Mouse (Mus musculus): ENCODE results near the gene Serinc5. TPM values are rescaled to one million over a fixed set of nuclear protein-coding genes. Genes with fewer than 3 reads are reported as not detected.

Gene Serinc5
- polyA plus RNA-seq (2012; rRNA removed) (25.9 and 31.2 TPM in 2 replicates), polyA plus RNA-seq (2014; fragmentation: Nextera tagmentation; extraction: Ambion mirVana) (10.9 and 13.8 TPM in 2 replicates)

DNA sequence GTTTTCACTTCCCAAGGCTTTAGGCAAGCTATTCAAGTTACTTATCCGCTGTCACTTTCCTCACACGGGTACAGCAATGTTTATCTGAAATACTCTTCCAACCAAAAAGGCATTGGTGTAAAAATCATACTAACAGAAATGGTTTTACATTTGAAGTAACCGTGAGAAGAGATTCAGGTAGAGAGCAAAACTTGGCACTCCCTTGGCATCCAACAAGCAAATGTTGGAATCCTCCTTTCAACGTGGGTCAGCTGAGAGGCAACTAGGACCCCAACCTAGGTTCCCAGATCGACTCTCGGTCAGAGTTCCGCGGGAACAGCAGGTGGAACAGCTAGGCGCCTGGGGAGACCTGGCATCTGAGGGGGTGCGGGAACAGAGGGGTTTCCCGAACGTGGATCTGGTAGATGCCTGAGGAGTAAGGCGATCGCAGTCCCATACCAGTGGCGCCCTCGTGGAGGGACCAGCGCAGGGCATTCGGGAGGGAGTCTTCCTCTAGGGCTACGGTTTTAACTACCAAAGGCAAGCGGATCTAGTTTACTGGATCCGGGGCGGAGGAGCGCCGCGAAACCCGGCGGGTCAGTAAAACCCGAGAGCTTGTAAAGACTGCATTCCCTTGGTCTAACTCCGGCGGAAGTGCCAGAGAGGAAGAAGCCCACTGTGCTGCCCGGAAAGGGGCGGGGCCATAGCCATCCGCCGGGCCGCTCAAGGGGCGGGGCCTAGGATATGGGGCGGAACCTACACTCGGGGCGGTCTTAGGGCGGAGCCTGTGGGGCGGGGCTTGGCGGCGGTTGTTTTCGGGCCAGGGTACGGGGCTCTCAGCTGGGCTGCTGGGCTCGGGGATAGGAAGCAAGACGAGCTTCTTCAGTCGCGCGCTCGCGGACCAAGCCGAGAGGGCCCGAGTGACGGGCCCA, at the start of gene Serinc5:
Gene Serinc5, plus strand, starts transcription at position 781 of the 911 bp plus-strand sequence.
- Histone ChIP-seq H3K27me3 (ENCODE audit: control insufficient read depth, insufficient read depth, low read length) (no peaks in the 10 kb centered on the region), H3K4me3 (replicated peaks; ENCODE audit: low read length) (peak within 1 kb of the TSS; percentile 81), H3K4me1 (ENCODE audit: control insufficient read depth, insufficient read depth, low read length) (peaks cover 4% of the 10 kb centered on the region), H3K27ac (replicated peaks; ENCODE audit: low read depth, low read length) (peak within 1 kb of the TSS; percentile 80), H3K36me3 (ENCODE audit: control insufficient read depth, insufficient read depth, low read length) (no peaks in the 10 kb centered on the region), H3K9me3 (ENCODE audit: control insufficient read depth, low read length) (no peaks in the 10 kb centered on the region), H3K4me2 (replicated peaks; ENCODE audit: low read depth, low read length, severe bottlenecking) (peak within 1 kb of the TSS; percentile 67), H3K9ac (ENCODE audit: low read depth, low read length, severe bottlenecking) (peak within 1 kb of the TSS; percentile 75)
- WGBS = 1% methylated on average over 55 of the region's 55 CpGs
- peak; percentile 95 for DNase-seq (ENCODE audit: low spot score)
- ATAC-seq (ENCODE audit: low FRiP score, low read depth) = peak; percentile 99
- 0 out of 2 replicates have a peak, but pooled peaks have one; percentile 25 for TF ChIP-seq POLR2A (IDR thresholded peaks at IDR 0.05; ENCODE audit: borderline replicate concordance, extremely low read depth, insufficient read depth, insufficient read length)

DNA sequence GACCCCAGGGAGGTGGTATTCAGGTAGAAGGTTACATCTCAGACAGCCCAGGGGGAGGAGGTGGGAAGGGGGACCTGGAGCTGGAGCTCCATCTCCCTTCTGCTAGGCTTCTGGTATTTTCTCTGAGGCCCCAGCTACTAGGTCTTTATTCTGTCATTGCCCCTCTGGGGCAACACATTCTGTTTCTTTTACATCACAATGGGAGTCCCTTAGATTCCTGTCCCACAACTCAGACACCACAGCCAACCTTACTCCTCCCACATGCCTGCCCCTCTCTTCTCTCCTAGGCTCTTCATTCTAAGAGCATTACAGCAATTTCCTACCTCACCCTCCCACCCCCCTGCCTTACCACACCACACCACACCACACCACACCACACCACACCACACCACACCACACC, 34.8 kb upstream of the Serinc5 start, which contains the start of gene Spz1:
Gene Spz1, minus strand, starts transcription at position 101 of the 400 bp plus-strand sequence.
- no peaks in the 10 kb centered on the region for H3K4me1 ChIP-seq (ENCODE audit: control insufficient read depth, insufficient read depth, low read length)
- no peak for TF ChIP-seq POLR2A (IDR thresholded peaks at IDR 0.05; ENCODE audit: borderline replicate concordance, extremely low read depth, insufficient read depth, insufficient read length)
- DNase-seq (ENCODE audit: low spot score) (no peak), ATAC-seq (ENCODE audit: low FRiP score, low read depth) (no peak)
- no peak within 1 kb of the TSS for H3K9ac ChIP-seq (ENCODE audit: low read depth, low read length, severe bottlenecking)
- H3K27ac ChIP-seq (replicated peaks; ENCODE audit: low read depth, low read length) = no peak within 1 kb of the TSS
- H3K4me2 ChIP-seq (replicated peaks; ENCODE audit: low read depth, low read length, severe bottlenecking) = no peak within 1 kb of the TSS
- no peaks in the 10 kb centered on the region for H3K36me3 ChIP-seq (ENCODE audit: control insufficient read depth, insufficient read depth, low read length)
- no peaks in the 10 kb centered on the region for H3K27me3 ChIP-seq (ENCODE audit: control insufficient read depth, insufficient read depth, low read length)
- no peak within 1 kb of the TSS for H3K4me3 ChIP-seq (replicated peaks; ENCODE audit: low read length)
- H3K9me3 ChIP-seq (ENCODE audit: control insufficient read depth, low read length) = no peaks in the 10 kb centered on the region

DNA sequence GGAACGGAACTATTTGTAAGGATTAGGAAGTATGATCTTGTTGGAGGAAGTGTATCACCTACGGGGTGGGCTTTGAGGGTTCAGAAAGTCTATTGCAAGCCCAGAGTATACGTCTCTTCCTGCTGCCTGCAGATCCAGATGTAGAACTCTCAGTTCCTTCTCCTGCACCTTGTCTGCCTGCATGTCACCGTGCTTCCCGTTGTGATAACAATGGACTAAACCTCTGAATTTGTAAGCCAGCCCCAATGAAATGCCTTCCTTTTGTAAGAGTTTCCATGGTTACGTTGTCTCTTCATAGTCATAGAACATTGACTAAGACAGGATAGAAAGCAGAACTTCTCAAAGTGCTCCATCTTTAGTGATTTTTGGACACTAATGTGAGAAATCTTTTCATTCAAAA, 34.2 kb upstream of the Serinc5 start:
- Histone ChIP-seq H3K36me3 (ENCODE audit: control insufficient read depth, insufficient read depth, low read length) (no peaks in the 10 kb centered on the region), H3K9ac (ENCODE audit: low read depth, low read length, severe bottlenecking) (no peak overlapping the region)
- 68% methylated on average over 6 of the region's 6 CpGs for WGBS

DNA sequence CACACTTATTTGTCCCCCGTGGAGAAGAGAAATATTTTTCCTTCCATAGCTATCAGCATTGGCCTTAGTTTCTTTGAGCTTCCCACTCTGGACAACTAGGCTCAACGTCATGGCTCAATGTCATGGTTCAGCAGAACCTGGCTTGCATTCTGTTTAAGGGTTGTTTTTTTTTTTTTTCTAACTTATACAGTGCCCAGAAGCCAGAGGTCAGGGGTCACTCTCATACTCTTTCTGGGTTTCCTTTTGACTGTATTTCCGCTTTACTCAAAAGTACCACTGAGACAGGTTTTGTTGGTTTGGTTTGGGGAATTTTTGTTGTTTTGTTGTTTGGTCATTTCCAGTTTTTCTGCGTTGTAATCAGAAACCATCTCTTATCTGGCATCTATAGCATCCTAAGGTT, 32.7 kb upstream of the Serinc5 start:
- H3K4me1 ChIP-seq (ENCODE audit: control insufficient read depth, insufficient read depth, low read length) = no peaks in the 10 kb centered on the region
- H3K4me3 ChIP-seq (replicated peaks; ENCODE audit: low read length) = no peak overlapping the region
- ATAC-seq (ENCODE audit: low FRiP score, low read depth) (no peak), DNase-seq (ENCODE audit: low spot score) (no peak)
- no peaks in the 10 kb centered on the region for H3K9me3 ChIP-seq (ENCODE audit: control insufficient read depth, low read length)
- WGBS = 73% methylated on average over 4 of the region's 4 CpGs
- TF ChIP-seq POLR2A (IDR thresholded peaks at IDR 0.05; ENCODE audit: borderline replicate concordance, extremely low read depth, insufficient read depth, insufficient read length) = no peak
- no peak overlapping the region for H3K4me2 ChIP-seq (replicated peaks; ENCODE audit: low read depth, low read length, severe bottlenecking)
- no peaks in the 10 kb centered on the region for H3K27me3 ChIP-seq (ENCODE audit: control insufficient read depth, insufficient read depth, low read length)
- H3K27ac ChIP-seq (replicated peaks; ENCODE audit: low read depth, low read length) = no peak overlapping the region
- H3K9ac ChIP-seq (ENCODE audit: low read depth, low read length, severe bottlenecking) = no peak overlapping the region
- H3K36me3 ChIP-seq (ENCODE audit: control insufficient read depth, insufficient read depth, low read length) = no peaks in the 10 kb centered on the region

More for the DNA sequence above, 34.2 kb upstream of the Serinc5 start:
- TF ChIP-seq POLR2A (IDR thresholded peaks at IDR 0.05; ENCODE audit: borderline replicate concordance, extremely low read depth, insufficient read depth, insufficient read length) = no peak
- Histone ChIP-seq H3K4me3 (replicated peaks; ENCODE audit: low read length) (no peak overlapping the region), H3K9me3 (ENCODE audit: control insufficient read depth, low read length) (no peaks in the 10 kb centered on the region), H3K4me1 (ENCODE audit: control insufficient read depth, insufficient read depth, low read length) (no peaks in the 10 kb centered on the region), H3K27ac (replicated peaks; ENCODE audit: low read depth, low read length) (no peak overlapping the region), H3K27me3 (ENCODE audit: control insufficient read depth, insufficient read depth, low read length) (no peaks in the 10 kb centered on the region), H3K4me2 (replicated peaks; ENCODE audit: low read depth, low read length, severe bottlenecking) (no peak overlapping the region)
- no peak for ATAC-seq (ENCODE audit: low FRiP score, low read depth)
- DNase-seq (ENCODE audit: low spot score) = no peak

DNA sequence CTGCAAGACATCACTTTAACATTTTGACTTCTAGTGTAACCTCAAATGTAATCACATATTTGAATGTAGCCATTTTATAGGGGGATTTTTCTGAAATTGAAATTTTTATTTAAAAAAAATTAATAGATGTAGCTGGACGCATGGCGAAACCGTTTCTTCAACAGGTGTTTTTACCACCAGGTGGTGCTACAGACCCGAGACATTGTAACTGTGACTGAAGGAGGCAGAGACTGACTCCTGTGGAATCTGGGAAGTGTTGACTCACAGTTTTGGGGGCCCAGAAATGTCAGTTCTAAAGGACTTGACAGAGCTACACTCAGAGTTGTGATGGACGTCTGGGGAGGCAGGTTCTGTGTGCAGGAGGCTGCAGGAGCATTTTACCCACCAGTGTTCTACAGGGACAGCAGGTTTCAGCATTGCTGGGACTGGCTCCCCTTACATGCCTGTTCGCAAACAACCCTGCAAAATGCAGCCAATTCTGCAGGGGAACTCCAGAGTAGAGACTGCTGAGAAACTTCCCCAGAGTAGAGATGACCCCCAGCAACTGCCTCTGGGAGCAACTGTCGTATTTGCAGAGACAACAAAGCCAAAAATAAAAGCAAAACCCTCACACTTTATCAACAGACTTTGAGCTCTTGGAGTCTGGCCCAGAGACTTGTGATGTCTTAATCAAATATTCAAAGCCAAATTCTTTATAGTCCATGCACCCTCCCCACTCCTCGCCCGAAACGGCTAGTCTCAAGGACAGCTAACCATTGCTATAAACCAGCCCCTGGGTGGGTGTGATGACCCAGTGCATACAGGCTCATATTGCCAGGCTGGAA, 30.5 kb upstream of the Serinc5 start:
- DNase-seq (ENCODE audit: low spot score) = peak; percentile 81
- Histone ChIP-seq H3K9me3 (ENCODE audit: control insufficient read depth, low read length) (no peaks in the 10 kb centered on the region), H3K36me3 (ENCODE audit: control insufficient read depth, insufficient read depth, low read length) (no peaks in the 10 kb centered on the region), H3K4me2 (replicated peaks; ENCODE audit: low read depth, low read length, severe bottlenecking) (no peak overlapping the region), H3K4me1 (ENCODE audit: control insufficient read depth, insufficient read depth, low read length) (no peaks in the 10 kb centered on the region), H3K27ac (replicated peaks; ENCODE audit: low read depth, low read length) (no peak overlapping the region), H3K4me3 (replicated peaks; ENCODE audit: low read length) (no peak overlapping the region), H3K27me3 (ENCODE audit: control insufficient read depth, insufficient read depth, low read length) (no peaks in the 10 kb centered on the region), H3K9ac (ENCODE audit: low read depth, low read length, severe bottlenecking) (no peak overlapping the region)
- TF ChIP-seq POLR2A (IDR thresholded peaks at IDR 0.05; ENCODE audit: borderline replicate concordance, extremely low read depth, insufficient read depth, insufficient read length) = no peak
- 0 out of 2 replicates have a peak, but pooled peaks have one; percentile 63 for ATAC-seq (ENCODE audit: low FRiP score, low read depth)
- WGBS = 30% methylated on average over 10 of the region's 10 CpGs

All from limb, embryonic 14.5 days (tissue).